Mouse (Mus musculus) cerebellum, postnatal 4 days (tissue): ENCODE measurements around the gene Olfr1137.

ENCODE experiments used
- DNase-seq, 2 experiments: peaks; one replicate each; pipeline ENCODE4 v3.0.0; 2022; ENCODE audit warnings: low spot score in 2 of 2, mixed read lengths in 1 of 2

Olfr1137 gene

DNA sequence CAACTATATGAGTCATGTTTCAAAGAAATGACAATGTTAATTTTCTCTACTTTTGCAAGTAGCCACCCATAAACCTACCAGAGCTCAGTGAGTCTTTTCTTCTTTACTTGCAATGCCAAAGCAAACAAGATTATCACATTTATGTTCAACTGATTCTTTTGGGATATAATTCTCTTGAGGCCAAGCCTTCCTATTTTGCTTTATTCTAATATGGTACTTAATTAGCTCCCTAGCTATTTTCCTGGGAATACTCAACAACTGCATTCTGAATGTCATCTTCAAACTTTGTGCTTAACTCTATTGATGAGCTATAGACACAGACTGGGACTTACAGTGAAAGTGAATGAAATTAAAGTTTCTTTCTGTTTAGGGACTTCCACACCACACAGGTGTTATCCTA is at the start of gene Olfr1137:
TSS of gene Olfr1137 (minus strand) at position 101 of the 400 bp plus-strand sequence.
- DNase-seq = no peak

DNA sequence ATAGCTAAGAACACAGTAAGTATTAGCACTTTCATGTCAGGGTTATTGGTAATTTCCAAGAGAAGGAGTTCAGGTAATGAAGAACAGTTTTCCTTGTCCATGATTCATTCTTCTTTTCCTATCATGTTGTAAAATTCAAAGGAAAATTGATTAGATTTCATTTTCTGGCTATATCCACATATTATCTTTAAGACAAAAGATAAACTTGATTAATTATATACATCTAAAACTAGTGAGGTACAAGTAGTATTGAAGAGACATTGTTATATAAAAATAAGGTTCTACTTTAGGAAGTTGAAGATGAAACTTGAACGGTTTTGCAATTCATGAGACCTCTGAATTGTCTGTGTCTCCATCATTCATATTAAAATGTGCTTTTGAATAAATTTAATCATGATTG is 40.9 kb upstream of the Olfr1137 start, which contains the start of gene Olfr1141:
TSS of gene Olfr1141 (minus strand) at position 101 of the 400 bp plus-strand sequence.
- DNase-seq = no peak

DNA sequence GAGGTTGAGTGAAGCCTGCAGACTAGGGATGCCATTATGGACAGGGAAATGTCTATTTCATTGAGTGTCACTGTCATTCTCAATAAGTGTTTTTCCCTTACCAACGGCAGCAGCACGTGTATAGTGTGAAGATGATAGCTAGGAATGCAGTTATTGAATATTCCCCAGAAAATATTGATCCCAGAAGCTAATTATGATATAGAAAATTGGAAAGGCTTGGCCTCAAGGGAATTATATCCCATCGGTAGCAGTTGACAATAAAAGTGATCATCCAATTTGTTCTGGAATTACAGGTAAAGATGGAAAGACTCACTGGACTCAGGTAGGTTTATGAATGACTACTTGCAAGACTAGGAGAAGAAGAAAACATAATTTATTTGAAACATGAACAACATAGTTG is 30.5 kb upstream of the Olfr1137 start, which contains the start of gene Olfr1140:
TSS of gene Olfr1140 (plus strand) at position 301 of the 400 bp plus-strand sequence.
- no peak for DNase-seq

DNA sequence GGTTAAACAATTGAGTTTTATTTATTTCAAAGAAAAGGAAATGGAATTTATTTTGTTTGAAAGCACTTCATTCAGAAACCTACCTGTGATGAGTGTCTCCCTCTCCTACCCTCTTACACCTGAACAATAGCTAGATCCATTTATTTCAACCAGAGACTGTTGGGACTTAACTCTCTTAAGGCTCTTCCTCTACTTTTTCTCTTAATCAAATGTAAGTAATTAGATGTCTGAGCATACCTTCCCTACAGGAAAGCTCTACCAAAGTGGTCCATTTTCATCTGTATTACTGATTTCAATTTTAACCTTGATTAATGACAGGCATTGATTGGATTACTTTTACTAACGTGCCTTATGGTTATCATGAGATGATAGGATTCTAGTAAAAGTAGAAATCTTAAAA is 26.9 kb upstream of the Olfr1137 start, which contains the start of gene Olfr1138:
TSS of gene Olfr1138 (minus strand) at position 101 of the 400 bp plus-strand sequence.
- no peak for DNase-seq

DNA sequence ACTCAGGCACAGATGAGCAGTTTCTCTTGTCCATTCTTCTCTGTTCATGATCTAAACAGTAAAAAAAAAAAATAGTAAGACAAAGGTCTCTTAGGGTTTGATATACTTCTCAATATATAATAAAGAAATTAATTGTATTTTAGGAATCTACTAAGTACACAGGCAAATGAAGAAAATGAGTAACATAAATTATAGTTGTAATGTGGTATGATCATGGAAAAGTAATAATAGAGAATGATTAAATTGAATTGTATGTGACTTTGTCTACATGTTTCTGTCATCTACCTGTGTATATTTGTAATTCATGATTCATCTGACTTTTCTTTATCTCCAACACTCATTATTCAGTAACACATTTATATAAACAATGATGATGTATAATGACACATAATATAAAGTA is 19.1 kb downstream of the Olfr1137 start, which contains the start of gene Olfr1136:
TSS of gene Olfr1136 (minus strand) at position 101 of the 400 bp plus-strand sequence.
- DNase-seq = no peak

DNA sequence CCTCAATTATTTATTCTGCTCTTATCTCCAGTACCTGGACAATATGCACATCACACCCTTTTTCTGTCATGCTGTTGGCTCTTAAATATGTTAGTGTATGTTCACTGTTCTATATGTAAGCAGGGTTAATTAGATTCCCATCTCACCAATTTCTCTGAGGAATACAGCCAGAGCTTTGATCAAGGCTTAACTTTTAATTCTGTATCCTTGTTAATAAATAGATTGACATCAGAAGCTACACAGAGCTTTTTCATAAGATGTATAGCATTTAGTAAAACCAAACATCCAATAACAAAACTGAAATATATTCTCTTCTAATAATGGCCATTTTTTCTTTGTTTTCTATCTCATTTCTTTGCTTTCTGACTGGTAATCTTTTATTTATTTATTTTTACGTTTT is 39.4 kb downstream of the Olfr1137 start, which contains the start of gene Olfr1135:
TSS of gene Olfr1135 (minus strand) at position 101 of the 400 bp plus-strand sequence.
- no peak for DNase-seq
